Mouse (Mus musculus) MEL (cell line): ENCODE results near the gene Cflar. TPM values are rescaled to one million over a fixed set of nuclear protein-coding genes. Genes with fewer than 3 reads are reported as not detected.

Source experiments
- DNase-seq: peaks from one replicate; pipeline ENCODE4 v3.0.0; 2011; ENCODE audit warnings: low read depth, low spot score
- H3K27ac ChIP-seq: 2 replicates; pipeline ENCODE4 v1.5.1; 2012; ENCODE audit warnings: low read depth, mild to moderate bottlenecking, control low read depth, low read length, moderate library complexity; ENCODE audit not compliant: control insufficient read depth
- H3K27me3 ChIP-seq, 2 experiments: fragments of 150-350 bp in 1 of 2; sonication (generic) in 1 of 2; 2 replicates each; pipeline ENCODE4 v1.6.1; 2012; ENCODE audit warnings: low read length in 2 of 2, mild to moderate bottlenecking in 2 of 2, improper control_type of control experiment in 1 of 2, moderate library complexity in 1 of 2; ENCODE audit not compliant: insufficient read depth in 2 of 2, control insufficient read depth in 1 of 2
- H3K36me3 ChIP-seq, 2 experiments: 2 replicates each; pipeline ENCODE4 v1.6.1; 2012 to 2014; ENCODE audit warnings: low read length in 2 of 2, improper control_type of control experiment in 1 of 2, inconsistent platforms in 1 of 2, mild to moderate bottlenecking in 1 of 2; ENCODE audit not compliant: insufficient read depth in 2 of 2, control insufficient read depth in 1 of 2
- H3K4me1 ChIP-seq, 2 experiments: fragments of 150-350 bp in 1 of 2; sonication (generic) in 1 of 2; 2 replicates each; pipeline ENCODE4 v1.6.1; 2012; ENCODE audit warnings: low read length in 2 of 2, improper control_type of control experiment in 1 of 2, mild to moderate bottlenecking in 1 of 2; ENCODE audit not compliant: insufficient read depth in 2 of 2, control insufficient read depth in 1 of 2
- H3K4me3 ChIP-seq, 2 experiments: fragments of 150-350 bp in 1 of 2; sonication (generic) in 1 of 2; 2 replicates each; pipeline ENCODE4 v1.5.1; 2012; ENCODE audit warnings: low read depth in 2 of 2, low read length in 2 of 2, mild to moderate bottlenecking in 2 of 2, moderate library complexity in 2 of 2, control low read depth in 1 of 2, improper control_type of control experiment in 1 of 2; ENCODE audit not compliant: control insufficient read depth in 1 of 2, insufficient read depth in 1 of 2
- H3K79me2 ChIP-seq: 2 replicates; pipeline ENCODE4 v1.6.1; 2012; ENCODE audit warnings: mild to moderate bottlenecking, low read length, moderate library complexity; ENCODE audit not compliant: control insufficient read depth, poor library complexity, insufficient read depth
- H3K9ac ChIP-seq: 2 replicates; pipeline ENCODE4 v1.6.1; 2012; ENCODE audit warnings: low read depth, mild to moderate bottlenecking, control low read depth, low read length, moderate library complexity; ENCODE audit not compliant: control insufficient read depth, poor library complexity, severe bottlenecking
- H3K9me3 ChIP-seq: fragments of 150-350 bp; sonication (generic); replicated peaks from 2 replicates; pipeline ENCODE4 v1.6.1; 2012; ENCODE audit warnings: mild to moderate bottlenecking, low read length, improper control_type of control experiment, moderate library complexity; ENCODE audit not compliant: insufficient read depth
- BHLHE40 ChIP-seq: IDR thresholded peaks from 2 replicates; pipeline ENCODE4 v1.6.1; 2012; ENCODE audit warnings: low read depth, mild to moderate bottlenecking, inconsistent platforms, low read length, improper control_type of control experiment, borderline replicate concordance
- CHD2 ChIP-seq: IDR thresholded peaks from 2 replicates; pipeline ENCODE4 v1.6.1; 2011; ENCODE audit warnings: low read length, improper control_type of control experiment
- EP300 ChIP-seq, 2 experiments: IDR thresholded peaks; 2 replicates each; pipeline ENCODE4 v1.6.1; 2011; ENCODE audit warnings: improper control_type of control experiment in 2 of 2, low read length in 2 of 2, low read depth in 1 of 2, mild to moderate bottlenecking in 1 of 2
- GATA1 ChIP-seq: IDR thresholded peaks from 2 replicates; pipeline ENCODE4 v1.6.1; 2011; ENCODE audit warnings: low read depth, low read length, improper control_type of control experiment
- HCFC1 ChIP-seq: IDR thresholded peaks from 2 replicates; pipeline ENCODE4 v1.6.1; 2012; ENCODE audit warnings: low read depth, mild to moderate bottlenecking, inconsistent platforms, low read length, improper control_type of control experiment, moderate library complexity
- JUND ChIP-seq: IDR thresholded peaks from 2 replicates; pipeline ENCODE4 v1.6.1; 2011; ENCODE audit warnings: low read depth, mild to moderate bottlenecking, improper control_type of control experiment, low read length
- MAX ChIP-seq: IDR thresholded peaks from 2 replicates; pipeline ENCODE4 v1.6.1; 2011; ENCODE audit warnings: low read length, improper control_type of control experiment
- MAZ ChIP-seq: IDR thresholded peaks from 2 replicates; pipeline ENCODE4 v1.6.1; 2012; ENCODE audit warnings: low read depth, mild to moderate bottlenecking, inconsistent platforms, low read length, improper control_type of control experiment
- MEF2A ChIP-seq: IDR thresholded peaks from 2 replicates; pipeline ENCODE4 v1.6.1; 2014; ENCODE audit warnings: low read depth, mild to moderate bottlenecking, inconsistent platforms, low read length, improper control_type of control experiment; ENCODE audit not compliant: poor library complexity, insufficient replicate concordance, severe bottlenecking; ENCODE audit errors: extremely low read depth
- MXI1 ChIP-seq: IDR thresholded peaks from 2 replicates; pipeline ENCODE4 v1.6.1; 2011; ENCODE audit warnings: mild to moderate bottlenecking, low read depth, low read length, improper control_type of control experiment
- NRF1 ChIP-seq: IDR thresholded peaks from 2 replicates; pipeline ENCODE4 v1.6.1; 2014; ENCODE audit warnings: low read depth, mild to moderate bottlenecking, inconsistent platforms, low read length, improper control_type of control experiment, moderate library complexity; ENCODE audit not compliant: poor library complexity, insufficient read depth, severe bottlenecking
- POLR2AphosphoS2 ChIP-seq: IDR thresholded peaks from 2 replicates; pipeline ENCODE4 v1.6.1; 2011; ENCODE audit warnings: low read length, improper control_type of control experiment
- RAD21 ChIP-seq: IDR thresholded peaks from 2 replicates; pipeline ENCODE4 v1.6.1; 2011; ENCODE audit warnings: mild to moderate bottlenecking, low read depth, low read length, improper control_type of control experiment
- RCOR1 ChIP-seq: IDR thresholded peaks from 2 replicates; pipeline ENCODE4 v1.6.1; 2012; ENCODE audit warnings: low read depth, mild to moderate bottlenecking, inconsistent platforms, low read length, improper control_type of control experiment
- SIN3A ChIP-seq: IDR thresholded peaks from 2 replicates; pipeline ENCODE4 v1.6.1; 2012; ENCODE audit warnings: low read length, improper control_type of control experiment, inconsistent platforms
- TAL1 ChIP-seq: IDR thresholded peaks from 2 replicates; pipeline ENCODE4 v1.6.1; 2012; ENCODE audit warnings: mild to moderate bottlenecking, inconsistent platforms, low read length, moderate library complexity, mixed read lengths
- TBP ChIP-seq: IDR thresholded peaks from 2 replicates; pipeline ENCODE4 v1.8.0; 2011; ENCODE audit warnings: low read depth, low read length, improper control_type of control experiment
- TCF12 ChIP-seq: IDR thresholded peaks from 2 replicates; pipeline ENCODE4 v1.6.1; 2014; ENCODE audit warnings: low read depth, mild to moderate bottlenecking, inconsistent platforms, low read length, improper control_type of control experiment, moderate library complexity
- USF1 ChIP-seq: IDR thresholded peaks from 2 replicates; pipeline ENCODE4 v1.6.1; 2014; ENCODE audit warnings: low read depth, mild to moderate bottlenecking, inconsistent platforms, low read length, improper control_type of control experiment, moderate library complexity
- USF2 ChIP-seq, 2 experiments: IDR thresholded peaks; 2 replicates each; pipeline ENCODE4 v1.6.1; 2011 to 2012; ENCODE audit warnings: improper control_type of control experiment in 2 of 2, low read length in 2 of 2, borderline replicate concordance in 1 of 2, inconsistent platforms in 1 of 2, low read depth in 1 of 2, mild to moderate bottlenecking in 1 of 2; ENCODE audit not compliant: insufficient read depth in 1 of 2
- ZC3H11A ChIP-seq: IDR thresholded peaks from 2 replicates; pipeline ENCODE4 v1.6.1; 2012; ENCODE audit warnings: low read depth, mild to moderate bottlenecking, inconsistent platforms, low read length, improper control_type of control experiment
- polyA plus RNA-seq, 2 experiments: library from polyadenylated mRNA; stranded (reverse) in 1 of 2; unstranded in 1 of 2; fragments of >175 nt in 1 of 2; fragments of >200 nt in 1 of 2; gene quantifications; 2 replicates each; pipeline versions ENCODE4 v1.2.1 to v1.2.4; 2012; ENCODE audit warnings: low replicate concordance in 2 of 2, low read depth in 1 of 2; ENCODE audit not compliant: insufficient read length in 2 of 2, insufficient read depth in 1 of 2, missing spikeins in 1 of 2
- total RNA-seq: library from RNA; depleted of rRNA; stranded (reverse); fragments of 300-350 nt; gene quantifications from 2 replicates; pipeline ENCODE4 v1.2.3, GENCODE M21; 2012

Cflar gene
- total and polyA plus RNA-seq, 3 experiments: 13.1 to 13.2 TPM; not detected in 1

DNA sequence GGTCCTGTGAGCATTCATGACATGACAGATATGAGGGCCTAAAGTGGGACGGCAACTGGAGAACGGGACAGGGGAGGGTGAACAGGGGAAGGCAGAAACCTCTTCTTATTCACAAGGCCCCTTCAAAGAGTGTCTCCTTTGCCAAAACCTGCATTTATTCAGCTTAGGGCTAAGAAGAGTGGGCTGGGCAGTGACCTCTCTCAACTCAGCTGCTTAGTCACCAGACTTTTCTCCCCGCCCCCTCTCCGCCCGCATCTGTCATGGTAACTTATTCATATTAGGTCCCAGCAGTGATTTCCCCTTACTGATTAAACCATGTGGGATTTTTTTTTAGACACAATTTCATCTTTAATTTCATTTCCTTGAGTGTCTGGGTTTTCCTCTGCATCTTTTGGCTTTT is 14.5 kb downstream of the Cflar start:
- peaks cover 0 to 7% of the 10 kb centered on the region in 2 experiments; a peak in 3 of 4 replicates for H3K36me3 ChIP-seq
- no peak overlapping the region for H3K4me3 ChIP-seq
- peaks cover 0 to 3% of the 10 kb centered on the region in 2 experiments; a peak in 1 of 4 replicates for H3K4me1 ChIP-seq
- H3K9me3 ChIP-seq: no peaks in the 10 kb centered on the region
- DNase-seq: no peak
- H3K27me3 ChIP-seq: no peaks in the 10 kb centered on the region
- H3K9ac ChIP-seq: no peak overlapping the region
- no peaks in the 10 kb centered on the region for H3K79me2 ChIP-seq
- no peak overlapping the region for H3K27ac ChIP-seq
- no peak for TF ChIP-seq TCF12
- TF ChIP-seq GATA1: no peak
- no peak for TF ChIP-seq HCFC1
- no peak for TF ChIP-seq TAL1
- no peak for TF ChIP-seq POLR2AphosphoS2
- no peak for TF ChIP-seq CHD2
- TF ChIP-seq ZC3H11A: no peak
- TF ChIP-seq RAD21: no peak
- TF ChIP-seq USF2 (IDR thresholded peaks at IDR 0.05; ENCODE audit: borderline replicate concordance in 1 of 2, insufficient read depth in 1 of 2, low read depth in 1 of 2, low read length in 2 of 2): no peak
- TF ChIP-seq MAX: no peak
- TF ChIP-seq JUND: no peak
- no peak for TF ChIP-seq MAZ
- no peak for TF ChIP-seq EP300 (IDR thresholded peaks at IDR 0.05; ENCODE audit: low read depth in 1 of 2, low read length in 2 of 2)
- no peak for TF ChIP-seq SIN3A
- TF ChIP-seq USF1: no peak
- no peak for TF ChIP-seq NRF1
- TF ChIP-seq MXI1: no peak
- TF ChIP-seq, all 39 proteins: peak for 0

DNA sequence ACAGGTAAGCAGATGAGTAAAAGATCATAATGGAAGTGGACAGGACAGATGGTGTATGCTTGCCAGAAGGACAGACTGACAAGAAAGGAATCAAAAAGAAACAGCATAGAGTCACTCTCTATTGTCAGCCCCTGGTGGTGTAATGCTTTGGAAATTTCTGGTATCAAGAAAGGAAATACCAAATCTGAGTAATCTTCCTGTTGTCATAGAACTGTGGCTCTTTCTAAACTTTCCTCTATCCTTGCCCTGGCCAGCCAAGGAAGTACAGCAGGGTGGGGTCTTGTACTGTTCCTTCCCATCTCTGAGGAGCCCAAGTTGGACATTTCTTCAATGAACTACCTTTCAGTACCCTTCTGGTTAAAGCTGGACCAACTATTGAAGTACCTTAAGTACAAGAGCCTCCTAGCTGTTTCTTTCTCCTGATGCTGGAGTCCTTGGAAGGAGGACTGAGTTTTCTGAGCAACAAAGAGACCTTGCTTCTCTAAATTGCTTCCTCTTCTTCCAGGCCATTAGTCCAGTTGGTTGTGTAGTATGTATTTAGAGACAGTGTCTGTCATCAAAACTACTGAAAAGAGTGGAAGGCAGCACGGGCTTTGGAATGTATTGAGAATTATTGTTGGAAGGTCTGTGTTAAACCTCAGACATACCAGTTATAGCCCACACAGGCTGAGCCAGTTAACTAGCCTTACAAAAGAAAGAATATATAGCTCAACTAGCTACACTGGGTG is 15.9 kb downstream of the Cflar start:
- no peaks in the 10 kb centered on the region for H3K79me2 ChIP-seq
- H3K27me3 ChIP-seq: no peaks in the 10 kb centered on the region
- H3K4me3 ChIP-seq: no peak overlapping the region
- H3K36me3 ChIP-seq: peaks cover 0 to 4% of the 10 kb centered on the region in 2 experiments; a peak in 2 of 4 replicates
- no peaks in the 10 kb centered on the region for H3K9me3 ChIP-seq
- no peak overlapping the region for H3K27ac ChIP-seq
- H3K9ac ChIP-seq: no peak overlapping the region
- no peaks in the 10 kb centered on the region for H3K4me1 ChIP-seq
- DNase-seq: no peak
- TF ChIP-seq BHLHE40: no peak
- no peak for TF ChIP-seq TBP
- no peak for TF ChIP-seq USF2 (IDR thresholded peaks at IDR 0.05; ENCODE audit: borderline replicate concordance in 1 of 2, insufficient read depth in 1 of 2, low read depth in 1 of 2, low read length in 2 of 2)
- TF ChIP-seq RCOR1: no peak
- TF ChIP-seq MEF2A: no peak
